Mouse (Mus musculus) midbrain, embryonic 11.5 days (tissue): ENCODE results near the gene Hhipl1. TPM values are rescaled to one million over a fixed set of nuclear protein-coding genes. Genes with fewer than 3 reads are reported as not detected.

Source experiments
- ATAC-seq: fragments of 200-750 bp; cut with Nextera tagmentation; 2 replicates; pipeline ENCODE4 v1.8.0; 2017; ENCODE audit warnings: moderate TSS enrichment, moderate library complexity; ENCODE audit not compliant: low FRiP score
- DNase-seq: peaks from one replicate; pipeline ENCODE4 v3.0.0; 2015; ENCODE audit warnings: low spot score; ENCODE audit errors: missing footprints
- H3K27ac ChIP-seq: fragments of 300-500 bp; sonication (generic); 2 replicates; pipeline ENCODE4 v1.5.1; 2014; ENCODE audit warnings: low read depth, low read length
- H3K27me3 ChIP-seq: fragments of 300-500 bp; sonication (generic); 2 replicates; pipeline ENCODE4 v1.6.1; 2014; ENCODE audit warnings: mild to moderate bottlenecking, low read length, moderate library complexity, mixed read lengths; ENCODE audit not compliant: control insufficient read depth, insufficient read depth
- H3K36me3 ChIP-seq: fragments of 300-500 bp; sonication (generic); 2 replicates; pipeline ENCODE4 v1.6.1; 2014; ENCODE audit warnings: mild to moderate bottlenecking, low read length, moderate library complexity, mixed read lengths; ENCODE audit not compliant: control insufficient read depth, insufficient read depth
- H3K4me1 ChIP-seq: fragments of 300-500 bp; sonication (generic); 2 replicates; pipeline ENCODE4 v1.6.1; 2014; ENCODE audit warnings: low read length; ENCODE audit not compliant: control insufficient read depth, insufficient read depth
- H3K4me2 ChIP-seq: fragments of 300-500 bp; sonication (generic); 2 replicates; pipeline ENCODE4 v1.6.1; 2014; ENCODE audit warnings: mild to moderate bottlenecking, moderate library complexity
- H3K4me3 ChIP-seq: fragments of 300-500 bp; sonication (generic); 2 replicates; pipeline ENCODE4 v1.5.1; 2014; ENCODE audit warnings: low read depth, low read length
- H3K9ac ChIP-seq: fragments of 300-500 bp; sonication (generic); 2 replicates; pipeline ENCODE4 v1.6.1; 2014; ENCODE audit warnings: low read length
- H3K9me3 ChIP-seq: fragments of 300-500 bp; sonication (generic); 2 replicates; pipeline ENCODE4 v1.6.1; 2016; ENCODE audit warnings: low read length; ENCODE audit not compliant: control insufficient read depth
- WGBS: fragments of 180-500 bp; shearing (Covaris S2); extraction: QIAGEN DNeasy Blood & Tissue Kit; methylation state at CpG from one replicate; pipeline ENCODE4 v1.1.7; 2014; 5-methylcytosine and 5-hydroxymethylcytosine counted together
- polyA plus RNA-seq: library from polyadenylated mRNA; unstranded; fragments of >200 nt; fragmentation: Nextera tagmentation; extraction: Ambion mirVana; gene quantifications from 2 replicates; pipeline ENCODE4 v1.2.1, GENCODE M21; 2014

The Hhipl1 gene
- polyA plus RNA-seq, 1 experiment from 2014 or later, result 3.5 TPM

DNA sequence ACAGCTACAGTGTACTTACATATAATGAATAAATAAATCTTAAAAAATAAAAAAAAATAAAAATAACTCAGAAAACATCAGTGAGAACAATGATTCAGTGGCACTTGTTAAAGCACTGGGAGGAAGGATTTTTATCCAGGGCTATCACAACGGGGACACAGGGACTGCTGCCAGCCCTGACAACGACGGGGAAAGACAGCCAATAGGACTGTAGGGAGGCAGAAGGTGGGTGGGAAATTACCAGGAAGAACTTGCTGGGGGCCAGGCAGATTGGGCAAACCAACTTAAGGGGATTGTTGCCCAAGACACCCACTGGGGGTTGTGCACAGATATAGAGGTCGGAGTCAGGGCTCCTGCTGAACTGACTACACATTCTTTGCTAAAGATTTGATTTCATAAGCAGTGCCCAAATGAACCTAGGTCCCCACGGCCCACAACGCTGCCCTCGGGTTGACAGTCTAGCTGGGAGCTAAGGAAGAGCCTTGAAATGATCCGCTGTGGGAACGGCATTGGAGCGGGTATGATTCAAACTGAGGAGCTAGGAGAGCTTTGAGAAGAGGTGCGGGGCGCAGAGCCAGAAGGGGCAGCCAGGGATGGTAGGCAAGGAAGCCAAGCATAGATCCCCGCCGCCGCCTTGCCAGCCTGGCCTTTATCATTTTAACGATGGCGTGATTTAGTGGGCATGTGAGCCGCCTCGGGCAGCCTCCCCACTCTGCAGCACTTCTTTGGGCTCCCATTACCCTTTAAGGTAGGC lies 17.8 kb upstream of the Hhipl1 start:
- H3K27ac ChIP-seq, result no peak overlapping the region
- ATAC-seq, result no peak
- 85% methylated on average over 19 of the region's 19 CpGs for WGBS

DNA sequence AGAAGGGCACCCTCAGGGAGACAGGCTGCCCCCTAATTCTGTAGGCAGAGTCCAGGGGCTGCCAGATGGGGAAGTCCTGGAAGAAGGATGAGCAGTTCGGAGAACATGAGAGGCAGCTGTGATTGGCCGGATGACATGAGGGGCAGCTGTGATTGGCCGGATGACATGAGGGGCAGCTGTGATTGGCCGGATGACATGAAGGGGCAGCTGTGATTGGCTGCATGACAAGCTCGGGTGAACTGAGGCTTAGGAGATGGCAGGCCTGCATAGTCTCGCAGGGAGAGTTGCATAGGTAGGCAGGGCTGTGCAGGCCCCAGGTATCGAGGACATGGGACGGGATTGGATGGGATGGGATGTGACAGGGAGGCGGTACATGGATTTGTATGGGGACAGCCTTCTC lies 13.7 kb upstream of the Hhipl1 start:
- WGBS, result 9% methylated on average over 9 of the region's 9 CpGs
- peak; percentile 86 for ATAC-seq
- Histone ChIP-seq H3K4me2 (peak overlapping the region; percentile 36), H3K36me3 (no peaks in the 10 kb centered on the region), H3K4me1 (peaks cover 10% of the 10 kb centered on the region), H3K27ac (no peak overlapping the region), H3K4me3 (no peak overlapping the region), H3K9ac (no peak overlapping the region), H3K9me3 (no peaks in the 10 kb centered on the region), H3K27me3 (no peaks in the 10 kb centered on the region)
- DNase-seq, result peak; percentile 93

More for the DNA sequence above, 17.8 kb upstream of the Hhipl1 start:
- H3K27me3 ChIP-seq, result no peaks in the 10 kb centered on the region
- no peak overlapping the region for H3K4me3 ChIP-seq
- DNase-seq, result no peak
- no peak overlapping the region for H3K9ac ChIP-seq
- H3K4me2 ChIP-seq, result no peak overlapping the region
- H3K4me1 ChIP-seq, result peaks cover 29% of the 10 kb centered on the region
- H3K36me3 ChIP-seq, result no peaks in the 10 kb centered on the region
- no peaks in the 10 kb centered on the region for H3K9me3 ChIP-seq

DNA sequence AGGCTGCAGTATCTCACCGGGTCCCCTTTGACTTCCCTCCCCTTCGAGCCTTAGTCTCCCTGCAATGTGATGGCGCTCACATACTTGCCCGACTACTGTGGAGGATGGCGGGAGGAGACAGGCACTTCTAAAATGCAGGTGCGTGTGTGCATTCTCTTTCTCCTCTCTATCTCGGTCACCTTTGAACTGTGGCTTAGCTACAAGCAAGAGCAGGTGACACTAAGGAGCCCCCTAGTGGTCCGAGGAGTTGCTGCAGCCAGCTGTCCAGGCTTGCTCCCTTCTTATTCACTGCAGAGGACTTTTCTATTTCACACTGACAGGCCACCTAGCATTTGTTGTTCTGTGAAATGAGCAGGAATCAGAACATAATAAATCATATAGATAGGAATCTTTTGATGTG lies 13.1 kb upstream of the Hhipl1 start:
- H3K36me3 ChIP-seq, result no peaks in the 10 kb centered on the region
- peaks cover 10% of the 10 kb centered on the region for H3K4me1 ChIP-seq
- DNase-seq, result peak; percentile 96
- H3K4me3 ChIP-seq, result no peak overlapping the region
- H3K9me3 ChIP-seq, result no peaks in the 10 kb centered on the region
- H3K4me2 ChIP-seq, result peak overlapping the region; percentile 36
- no peak overlapping the region for H3K9ac ChIP-seq
- WGBS, result 8% methylated on average over 8 of the region's 8 CpGs
- H3K27ac ChIP-seq, result 0 out of 2 replicates have a peak overlapping the region, but pooled peaks have one; percentile 30
- no peaks in the 10 kb centered on the region for H3K27me3 ChIP-seq
- ATAC-seq, result peak; percentile 64

DNA sequence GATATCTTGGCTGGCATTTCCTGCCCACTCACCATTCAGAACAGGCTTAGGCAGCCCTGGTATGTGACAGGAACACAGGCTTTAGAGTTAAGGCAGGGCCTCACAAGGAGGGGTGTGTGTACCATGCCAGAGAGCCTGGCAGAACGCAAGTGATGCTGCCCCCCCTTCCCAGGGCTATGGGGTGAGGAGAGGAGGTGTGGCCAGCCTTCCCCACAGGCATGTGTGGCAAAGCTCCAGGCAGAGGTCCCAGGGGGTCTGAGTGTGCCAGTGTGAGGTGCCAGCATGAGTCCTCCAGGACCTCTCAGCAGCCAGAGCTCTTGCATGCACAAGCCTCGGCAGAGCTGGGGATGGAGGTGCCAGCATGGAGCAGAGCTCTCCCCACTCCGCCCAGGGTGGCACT lies 11.4 kb upstream of the Hhipl1 start:
- Histone ChIP-seq H3K4me3 (no peak overlapping the region), H3K36me3 (no peaks in the 10 kb centered on the region), H3K27me3 (no peaks in the 10 kb centered on the region), H3K4me1 (peaks cover 10% of the 10 kb centered on the region), H3K27ac (no peak overlapping the region), H3K9ac (no peak overlapping the region), H3K4me2 (no peak overlapping the region), H3K9me3 (no peaks in the 10 kb centered on the region)
- ATAC-seq (no peak), DNase-seq (no peak)
- WGBS, result 74% methylated on average over 3 of the region's 3 CpGs

DNA sequence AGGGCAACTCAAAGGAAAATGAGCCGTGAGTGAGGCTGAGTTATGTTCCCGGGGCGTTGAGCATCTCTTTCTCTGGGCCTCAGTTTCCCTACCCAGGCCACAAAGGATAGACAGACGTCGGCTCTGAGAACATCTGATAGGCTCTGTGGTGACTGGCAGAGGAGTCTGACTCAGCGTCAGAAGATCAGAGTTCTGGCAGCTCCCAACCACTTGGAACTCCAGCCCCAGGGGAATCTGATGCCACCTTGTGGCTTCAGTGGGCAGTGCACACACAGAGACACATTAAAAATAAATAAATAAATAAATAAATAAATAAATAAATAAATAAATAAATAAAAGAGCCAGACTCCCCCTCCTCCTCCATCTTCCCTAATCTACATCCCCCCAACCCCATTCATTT lies 9.0 kb upstream of the Hhipl1 start:
- no peak for ATAC-seq
- no peaks in the 10 kb centered on the region for H3K36me3 ChIP-seq
- H3K4me3 ChIP-seq, result no peak overlapping the region
- DNase-seq, result no peak
- H3K9me3 ChIP-seq, result no peaks in the 10 kb centered on the region
- no peak overlapping the region for H3K27ac ChIP-seq
- 83% methylated on average over 6 of the region's 6 CpGs for WGBS
- H3K27me3 ChIP-seq, result no peaks in the 10 kb centered on the region
- no peak overlapping the region for H3K4me2 ChIP-seq
- peaks cover 8% of the 10 kb centered on the region for H3K4me1 ChIP-seq
- no peak overlapping the region for H3K9ac ChIP-seq

DNA sequence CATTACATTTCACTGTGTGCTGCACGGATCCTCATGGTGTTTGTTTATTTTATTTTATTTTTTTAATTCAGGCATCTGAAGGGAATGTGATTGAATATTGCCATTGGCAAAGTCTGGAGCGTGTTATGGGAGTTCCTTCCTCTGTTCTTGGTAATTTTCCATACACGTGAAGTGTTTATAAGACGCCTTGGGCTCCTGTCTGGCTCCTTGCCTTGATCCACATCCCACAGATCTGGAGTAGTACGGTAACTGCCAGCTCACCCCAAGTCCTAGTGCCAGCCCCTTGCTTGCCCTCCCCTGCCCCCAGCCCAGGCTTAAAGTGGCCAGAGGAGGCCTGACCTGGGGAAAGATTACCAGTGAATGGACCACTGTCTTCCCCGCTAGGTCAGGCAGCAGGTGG lies 5.1 kb upstream of the Hhipl1 start:
- no peak overlapping the region for H3K4me3 ChIP-seq
- no peak overlapping the region for H3K27ac ChIP-seq
- peaks cover 4% of the 10 kb centered on the region for H3K4me1 ChIP-seq
- ATAC-seq (no peak), DNase-seq (no peak)
- 78% methylated on average over 6 of the region's 6 CpGs for WGBS
- no peaks in the 10 kb centered on the region; the same call in 1 of the 2 replicates for H3K27me3 ChIP-seq
- H3K36me3 ChIP-seq, result no peaks in the 10 kb centered on the region
- no peaks in the 10 kb centered on the region for H3K9me3 ChIP-seq
- no peak overlapping the region for H3K9ac ChIP-seq
- no peak overlapping the region for H3K4me2 ChIP-seq

DNA sequence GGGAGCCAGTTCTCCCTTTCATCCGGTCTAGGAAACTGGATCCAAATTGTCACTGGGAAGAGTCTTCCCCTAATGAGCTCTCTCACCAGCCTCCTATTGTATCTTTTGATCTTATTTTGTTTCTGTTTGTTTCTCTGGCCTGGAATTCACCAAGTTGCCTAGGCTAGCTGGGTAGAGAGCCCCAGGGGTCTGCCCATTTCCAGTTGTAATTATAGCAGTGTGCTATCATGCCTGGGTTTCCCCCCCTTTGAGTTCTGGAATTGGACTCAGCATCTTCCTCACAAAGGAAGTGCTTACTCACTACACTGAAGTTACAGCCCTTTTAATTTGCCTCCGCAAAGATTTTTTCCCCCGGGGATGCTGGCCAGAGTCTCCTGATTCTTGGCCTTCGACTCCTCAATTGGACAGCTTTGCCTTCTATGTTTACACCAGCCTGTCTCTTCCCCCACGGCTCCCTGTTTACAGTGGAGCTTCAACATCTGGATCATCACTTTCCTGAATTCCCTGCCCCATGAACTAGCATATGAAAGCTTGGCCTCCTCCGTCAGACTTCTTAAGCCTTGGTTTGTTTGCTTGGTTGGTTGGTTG lies 2.2 kb upstream of the Hhipl1 start:
- Histone ChIP-seq H3K27ac (no peak overlapping the region), H3K4me2 (no peak overlapping the region), H3K9ac (no peak overlapping the region), H3K4me3 (no peak overlapping the region), H3K36me3 (no peaks in the 10 kb centered on the region), H3K4me1 (peaks cover 19% of the 10 kb centered on the region), H3K9me3 (no peaks in the 10 kb centered on the region), H3K27me3 (no peaks in the 10 kb centered on the region; the same call in 1 of the 2 replicates)
- WGBS, result 64% methylated on average over 6 of the region's 6 CpGs
- no peak for DNase-seq
- ATAC-seq, result no peak

DNA sequence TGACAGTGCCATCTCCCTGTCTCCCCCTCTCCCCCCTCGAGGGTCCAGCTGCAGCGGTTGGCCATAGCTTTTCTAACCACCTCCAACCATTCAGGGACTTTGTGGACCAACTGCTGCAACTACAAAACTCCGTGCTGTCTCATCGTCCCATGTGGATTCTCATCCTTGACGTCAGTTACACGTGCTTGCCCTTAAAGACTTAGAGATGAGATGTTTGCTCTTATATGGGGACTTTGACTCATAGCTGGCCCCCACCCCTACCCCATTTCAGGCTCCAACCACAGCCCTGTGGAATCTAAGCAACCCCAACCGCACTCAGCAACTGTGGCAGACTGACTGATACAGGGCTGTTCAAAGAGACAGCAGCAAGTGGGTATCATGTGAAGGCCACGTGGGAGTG lies 898 bp upstream of the Hhipl1 start:
- Histone ChIP-seq H3K36me3 (no peaks in the 10 kb centered on the region), H3K27ac (no peak overlapping the region), H3K27me3 (no peaks in the 10 kb centered on the region; the same call in 1 of the 2 replicates), H3K9me3 (no peaks in the 10 kb centered on the region), H3K4me2 (no peak overlapping the region), H3K4me3 (no peak overlapping the region), H3K4me1 (peaks cover 19% of the 10 kb centered on the region), H3K9ac (no peak overlapping the region)
- 83% methylated on average over 8 of the region's 8 CpGs for WGBS
- no peak for ATAC-seq
- DNase-seq, result no peak

DNA sequence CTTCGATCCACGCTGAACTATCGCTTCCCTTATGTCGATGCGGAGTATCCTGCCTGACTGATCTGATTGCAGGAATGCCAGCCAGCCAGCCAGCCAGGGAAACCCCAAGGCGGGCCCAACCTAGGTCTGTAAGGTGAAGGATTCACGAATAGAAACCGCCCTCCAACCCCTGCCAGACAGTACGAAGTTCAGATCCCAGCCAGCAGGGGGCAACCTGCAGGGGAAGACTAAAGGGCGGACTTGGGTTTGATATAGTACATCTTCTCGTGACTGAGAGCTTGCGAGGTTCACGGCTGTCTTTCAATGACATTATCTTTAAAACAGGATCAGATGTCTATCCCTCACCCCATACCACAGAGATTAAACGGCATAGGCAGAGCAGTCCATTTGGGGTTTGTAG lies 1.5 kb downstream of the Hhipl1 start:
- H3K9me3 ChIP-seq, result no peaks in the 10 kb centered on the region
- WGBS, result 23% methylated on average over 14 of the region's 14 CpGs
- H3K4me3 ChIP-seq, result no peak overlapping the region
- H3K4me2 ChIP-seq, result peak overlapping the region; percentile 0; the same call in 1 of the 2 replicates
- ATAC-seq, result no peak
- DNase-seq, result peak; percentile 95
- H3K36me3 ChIP-seq, result no peaks in the 10 kb centered on the region
- H3K4me1 ChIP-seq, result peaks cover 26% of the 10 kb centered on the region
- H3K27me3 ChIP-seq, result no peaks in the 10 kb centered on the region; the same call in 1 of the 2 replicates
- no peak overlapping the region for H3K9ac ChIP-seq
- no peak overlapping the region for H3K27ac ChIP-seq
